Comparison of ENCODE assay signal across 16 mouse cellular contexts in genomic region chr16:29656187-29656825, GRCm38 (mm10).
DNase-seq lines count a peak whose midpoint lies in the region; ATAC-seq lines count a peak whose summit lies in the region.
"Had no signal": no experiment of that assay in that cellular context is flagged by ENCODE, and none has a peak within 500 bp of the region (broad histone marks: within the 10 kb centered on the region; RNA-seq: fewer than 3 reads in every experiment).

No protein-coding gene starts in this region.

- no peak overlapping the region for H3K9ac ChIP-seq in forebrain, embryonic 16.5 days (replicated peaks; ENCODE audit: low read depth, low read length)
- H3K9ac ChIP-seq in forebrain, embryonic 11.5 days (ENCODE audit: low read length) = no peak overlapping the region
- no peak overlapping the region for H3K9ac ChIP-seq in midbrain, embryonic 13.5 days (replicated peaks)
- H3K9ac ChIP-seq in midbrain, embryonic 14.5 days (replicated peaks; ENCODE audit: low read length) = no peak overlapping the region
- H3K9ac ChIP-seq in liver, embryonic 15.5 days = no peak overlapping the region
- H3K9ac ChIP-seq: embryonic facial prominence, embryonic 15.5 days; heart, embryonic 15.5 days; kidney, embryonic 15.5 days had no signal

- no peak overlapping the region for H3K4me3 ChIP-seq in forebrain, embryonic 16.5 days (replicated peaks; ENCODE audit: low read length)
- no peak overlapping the region for H3K4me3 ChIP-seq in forebrain, embryonic 11.5 days (ENCODE audit: low read depth, low read length)
- H3K4me3 ChIP-seq in midbrain, embryonic 13.5 days (replicated peaks) = no peak overlapping the region
- H3K4me3 ChIP-seq in midbrain, embryonic 14.5 days (replicated peaks; ENCODE audit: low read depth, low read length) = no peak overlapping the region
- no peak overlapping the region for H3K4me3 ChIP-seq in liver, embryonic 15.5 days (replicated peaks)
- H3K4me3 ChIP-seq: embryonic facial prominence, embryonic 15.5 days; heart, embryonic 15.5 days; kidney, embryonic 15.5 days; limb, embryonic 10.5 days had no signal

- H3K4me1 ChIP-seq in forebrain, embryonic 16.5 days (replicated peaks; ENCODE audit: control insufficient read depth, insufficient read depth, low read length) = peaks cover 33% of the 10 kb centered on the region
- peaks cover 9% of the 10 kb centered on the region for H3K4me1 ChIP-seq in forebrain, embryonic 11.5 days (replicated peaks; ENCODE audit: control insufficient read depth, insufficient read depth, low read length)
- H3K4me1 ChIP-seq in midbrain, embryonic 13.5 days (replicated peaks) = peaks cover 34% of the 10 kb centered on the region
- peaks cover 19% of the 10 kb centered on the region; the same call in 1 of the 2 replicates for H3K4me1 ChIP-seq in midbrain, embryonic 14.5 days (ENCODE audit: control insufficient read depth, insufficient read depth, low read length)
- peaks cover 14% of the 10 kb centered on the region; the same call in 1 of the 2 replicates for H3K4me1 ChIP-seq in liver, embryonic 15.5 days (replicated peaks)

- 62% methylated on average over 9 of the region's 9 CpGs for WGBS in forebrain, embryonic 16.5 days
- 72% methylated on average over 9 of the region's 9 CpGs for WGBS in forebrain, embryonic 11.5 days
- WGBS in midbrain, embryonic 13.5 days = 42% methylated on average over 9 of the region's 9 CpGs
- WGBS in midbrain, embryonic 14.5 days = 52% methylated on average over 9 of the region's 9 CpGs
- 62% methylated on average over 9 of the region's 9 CpGs for WGBS in liver, embryonic 15.5 days (ENCODE audit: insufficient replicate concordance)

- no peaks in the 10 kb centered on the region for H3K27me3 ChIP-seq in forebrain, embryonic 16.5 days (replicated peaks; ENCODE audit: control insufficient read depth, insufficient read depth, low read length)
- peaks cover 56% of the 10 kb centered on the region for H3K27me3 ChIP-seq in forebrain, embryonic 11.5 days (ENCODE audit: control insufficient read depth, insufficient read depth, low read length)
- H3K27me3 ChIP-seq in midbrain, embryonic 13.5 days = peaks cover 84% of the 10 kb centered on the region
- H3K27me3 ChIP-seq in midbrain, embryonic 14.5 days (ENCODE audit: control insufficient read depth, insufficient read depth, low read length) = peaks cover 50% of the 10 kb centered on the region
- no peaks in the 10 kb centered on the region for H3K27me3 ChIP-seq in liver, embryonic 15.5 days
- H3K27me3 ChIP-seq: CH12.LX; embryonic facial prominence, embryonic 15.5 days; heart, embryonic 15.5 days had no signal

- peaks cover 7% of the 10 kb centered on the region for H3K36me3 ChIP-seq in forebrain, embryonic 16.5 days (ENCODE audit: control insufficient read depth, insufficient read depth)
- H3K36me3 ChIP-seq in forebrain, embryonic 11.5 days (ENCODE audit: control insufficient read depth, insufficient read depth, low read length) = no peaks in the 10 kb centered on the region; the same call in 1 of the 2 replicates
- peaks cover 14% of the 10 kb centered on the region for H3K36me3 ChIP-seq in midbrain, embryonic 13.5 days
- H3K36me3 ChIP-seq in midbrain, embryonic 14.5 days (ENCODE audit: control insufficient read depth, insufficient read depth, low read length) = peaks cover 17% of the 10 kb centered on the region
- H3K36me3 ChIP-seq in liver, embryonic 15.5 days (replicated peaks) = peaks cover 10% of the 10 kb centered on the region

- DNase-seq in forebrain, embryonic 11.5 days (ENCODE audit: low spot score) = no peak
- DNase-seq in midbrain, embryonic 14.5 days = no peak
- peak; percentile 66 for DNase-seq in yolk sac, embryonic 10.5 days (ENCODE audit: low spot score)
- no peak for DNase-seq in cerebellum, adult 18-20 months
- DNase-seq: heart, adult 18-20 months; lung, postnatal 10 days; thymus, adult 18-20 months had no signal

- H3K9me3 ChIP-seq in forebrain, embryonic 16.5 days (ENCODE audit: control insufficient read depth, low read length) = no peaks in the 10 kb centered on the region
- H3K9me3 ChIP-seq in forebrain, embryonic 11.5 days (ENCODE audit: control insufficient read depth, low read length) = no peaks in the 10 kb centered on the region
- no peaks in the 10 kb centered on the region for H3K9me3 ChIP-seq in midbrain, embryonic 13.5 days
- H3K9me3 ChIP-seq in midbrain, embryonic 14.5 days (ENCODE audit: control insufficient read depth, low read length) = no peaks in the 10 kb centered on the region
- no peaks in the 10 kb centered on the region for H3K9me3 ChIP-seq in liver, embryonic 15.5 days (replicated peaks)
- H3K9me3 ChIP-seq: embryonic facial prominence, embryonic 15.5 days; heart, embryonic 15.5 days; kidney, embryonic 15.5 days; limb, embryonic 10.5 days had no signal

- ATAC-seq in forebrain, embryonic 16.5 days = no peak
- no peak for ATAC-seq in forebrain, embryonic 11.5 days (replicated peaks; ENCODE audit: low FRiP score)
- ATAC-seq in midbrain, embryonic 13.5 days = no peak
- ATAC-seq in midbrain, embryonic 14.5 days (ENCODE audit: low FRiP score, low TSS enrichment) = no peak
- peak; percentile 69 for ATAC-seq in liver, embryonic 15.5 days (ENCODE audit: insufficient read depth)
- no peak for ATAC-seq in megakaryocyte-erythroid progenitor cell, adult 5-6 weeks (replicated peaks; ENCODE audit: low FRiP score, low TSS enrichment, poor library complexity, severe bottlenecking)

- peak overlapping the region; percentile 84 for H3K27ac ChIP-seq in forebrain, embryonic 16.5 days (ENCODE audit: low read length)
- no peak overlapping the region for H3K27ac ChIP-seq in forebrain, embryonic 11.5 days (ENCODE audit: low read depth, low read length)
- H3K27ac ChIP-seq in midbrain, embryonic 13.5 days = 0 out of 2 replicates have a peak overlapping the region, but pooled peaks have one; percentile 3
- H3K27ac ChIP-seq in midbrain, embryonic 14.5 days (replicated peaks; ENCODE audit: low read depth, low read length) = no peak overlapping the region
- no peak overlapping the region for H3K27ac ChIP-seq in liver, embryonic 15.5 days (replicated peaks)
- H3K27ac ChIP-seq: embryonic facial prominence, embryonic 15.5 days; heart, embryonic 15.5 days; kidney, embryonic 15.5 days; limb, embryonic 10.5 days had no signal

- H3K4me2 ChIP-seq in forebrain, embryonic 16.5 days (ENCODE audit: low read length) = no peak overlapping the region
- no peak overlapping the region for H3K4me2 ChIP-seq in forebrain, embryonic 11.5 days (ENCODE audit: low read depth, low read length, severe bottlenecking)
- H3K4me2 ChIP-seq in midbrain, embryonic 13.5 days (replicated peaks) = no peak overlapping the region
- H3K4me2 ChIP-seq in midbrain, embryonic 14.5 days (ENCODE audit: low read length) = no peak overlapping the region
- H3K4me2 ChIP-seq in liver, embryonic 15.5 days = no peak overlapping the region
- H3K4me2 ChIP-seq: embryonic facial prominence, embryonic 15.5 days; heart, embryonic 15.5 days; kidney, embryonic 15.5 days had no signal

Comparison
In these comparisons a context has a peak if more than half of its experiments do, and no peak if none do; other contexts are left out.
1. H3K27ac ChIP-seq: peak in forebrain, embryonic 16.5 days (single experiment) and midbrain, embryonic 13.5 days (single experiment); none in forebrain, embryonic 11.5 days (single experiment), midbrain, embryonic 14.5 days (single experiment) and liver, embryonic 15.5 days (single experiment).